Mouse (Mus musculus): ENCODE measurements around the gene Myg1.
A peak's percentile ranks its signal among the peaks of the same experiment; 100 is the strongest.

Gene Myg1

DNA sequence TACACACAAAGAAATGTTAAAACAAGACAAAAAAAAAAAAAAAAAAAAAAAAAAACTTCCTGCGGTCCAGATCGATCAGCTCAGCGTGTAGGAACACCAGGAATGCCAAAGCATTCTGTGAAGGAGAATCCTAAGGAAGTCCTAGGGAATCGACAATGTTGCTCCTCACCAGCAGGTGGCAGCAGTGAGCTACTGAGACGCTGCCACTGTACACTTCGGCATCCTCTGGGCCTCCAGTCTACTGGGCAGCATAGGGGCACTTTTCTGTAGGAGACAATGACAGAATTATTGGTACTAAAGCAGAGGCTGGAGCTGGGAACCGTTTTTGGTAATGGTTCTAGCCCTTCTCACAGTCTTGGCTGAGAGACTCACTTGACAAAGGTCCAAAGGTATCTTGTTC, 50.1 kb downstream of the Myg1 start:
- DNase-seq (ENCODE audit: low read depth, low spot score), result peak; percentile 87

DNA sequence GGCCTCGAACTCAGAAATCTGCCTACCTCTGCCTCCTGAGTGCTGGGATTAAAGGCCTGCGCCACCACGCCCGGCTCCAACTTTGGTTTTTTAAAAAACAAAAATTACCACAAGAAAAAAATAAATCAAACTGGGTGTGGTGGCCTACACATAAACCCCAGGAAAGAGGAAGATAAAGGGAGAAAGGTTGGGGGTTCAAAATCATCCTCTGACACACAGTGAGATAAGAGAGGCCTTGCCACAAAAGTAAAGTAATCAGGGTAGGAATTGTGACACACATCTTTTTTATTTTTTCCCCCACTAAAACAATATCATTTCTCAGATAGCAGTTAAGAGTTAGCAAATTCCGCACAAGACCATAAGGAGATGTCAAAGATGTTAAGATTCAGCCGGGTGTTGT, 52.2 kb downstream of the Myg1 start:
- DNase-seq (ENCODE audit: low read depth, low spot score), result no peak

GRCm38 (mm10) chr15:102386640-102387039, 55.1 kb downstream of the Myg1 start:
- DNase-seq (ENCODE audit: low read depth, low spot score), result peak; percentile 31

Data from CD4-positive, CD25-positive, alpha-beta regulatory T cell, adult 2 months (primary cell).